Comparison of ENCODE assay signal across 13 mouse cellular contexts in the genomic region with DNA sequence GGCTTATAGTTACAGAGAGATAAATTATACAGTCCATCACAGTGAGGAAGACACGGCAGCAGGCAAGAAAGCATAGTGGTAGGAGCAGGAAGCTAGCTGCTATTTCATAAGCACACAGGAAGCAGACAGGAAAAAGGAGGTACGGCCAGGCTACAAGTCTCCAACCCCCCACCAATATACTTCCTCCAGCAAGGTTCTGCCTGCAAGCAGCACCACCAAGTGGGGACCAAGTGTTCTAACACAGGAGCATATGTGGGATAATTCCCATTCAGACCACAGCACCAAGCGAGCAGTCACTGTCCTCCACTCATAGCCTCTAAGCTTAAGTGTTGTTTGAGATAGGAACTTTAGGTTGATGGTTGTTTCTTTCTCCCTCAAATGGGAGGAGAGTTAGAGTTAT. TPM values are rescaled to one million over a fixed set of nuclear protein-coding genes. Genes with fewer than 3 reads are reported as not detected.
DNase-seq lines count a peak whose midpoint lies in the region; ATAC-seq and TF ChIP-seq lines count a peak whose summit lies in the region.
"Had no signal": no experiment of that assay in that cellular context is flagged by ENCODE, and none has a peak within 500 bp of the region (broad histone marks: within the 10 kb centered on the region; RNA-seq: fewer than 3 reads in every experiment).

No protein-coding gene starts in this region.

- no peaks in the 10 kb centered on the region for H3K4me1 ChIP-seq in intestine, postnatal 0 days (replicated peaks; ENCODE audit: control insufficient read depth, insufficient read depth, low read length)
- H3K4me1 ChIP-seq in intestine, embryonic 15.5 days (replicated peaks), result no peaks in the 10 kb centered on the region
- H3K4me1 ChIP-seq: embryonic facial prominence, embryonic 15.5 days; limb, embryonic 15.5 days; midbrain, embryonic 15.5 days had no signal

- no peak overlapping the region for H3K27ac ChIP-seq in intestine, postnatal 0 days (ENCODE audit: low read depth, low read length)
- H3K27ac ChIP-seq in intestine, embryonic 15.5 days, result no peak overlapping the region
- H3K27ac ChIP-seq: embryonic facial prominence, embryonic 15.5 days; limb, embryonic 15.5 days; midbrain, embryonic 15.5 days had no signal

- no peak overlapping the region for H3K4me2 ChIP-seq in intestine, postnatal 0 days (replicated peaks; ENCODE audit: low read depth)
- H3K4me2 ChIP-seq in intestine, embryonic 15.5 days (replicated peaks), result no peak overlapping the region
- H3K4me2 ChIP-seq: embryonic facial prominence, embryonic 15.5 days; limb, embryonic 15.5 days; midbrain, embryonic 15.5 days had no signal

- ATAC-seq in intestine, postnatal 0 days, result no peak
- no peak for ATAC-seq in intestine, embryonic 15.5 days
- ATAC-seq: midbrain, embryonic 15.5 days had no signal

- WGBS in intestine, postnatal 0 days, result 60% methylated on average over 3 of the region's 3 CpGs
- WGBS in intestine, embryonic 15.5 days, result 52% methylated on average over 3 of the region's 3 CpGs

- H3K27me3 ChIP-seq in intestine, postnatal 0 days (replicated peaks; ENCODE audit: control insufficient read depth, insufficient read depth, low read length), result no peaks in the 10 kb centered on the region
- no peaks in the 10 kb centered on the region for H3K27me3 ChIP-seq in intestine, embryonic 15.5 days (replicated peaks)
- H3K27me3 ChIP-seq: embryonic facial prominence, embryonic 15.5 days; midbrain, embryonic 15.5 days had no signal

- peak; percentile 10 for DNase-seq in retina, postnatal 1 day
- no peak for DNase-seq in retina, embryonic 14.5 days (ENCODE audit: low spot score)
- peak; percentile 30 for DNase-seq in R1 (ENCODE audit: low read depth, low spot score)
- DNase-seq in induced T-regulatory cell, adult 2 months (ENCODE audit: low read depth), result peak; percentile 23
- no peak for DNase-seq in spleen, postnatal 14 days (ENCODE audit: low spot score in 2 of 2)
- DNase-seq in layer of hippocampus, postnatal 25 days (ENCODE audit: extremely low spot score in 1 of 2, low spot score in 1 of 2), result no peak
- DNase-seq: heart, postnatal 10 days; kidney, postnatal 4 days had no signal

- no peaks in the 10 kb centered on the region for H3K9me3 ChIP-seq in intestine, postnatal 0 days (ENCODE audit: control insufficient read depth)
- H3K9me3 ChIP-seq in intestine, embryonic 15.5 days, result no peaks in the 10 kb centered on the region
- H3K9me3 ChIP-seq: embryonic facial prominence, embryonic 15.5 days; limb, embryonic 15.5 days; midbrain, embryonic 15.5 days had no signal

- TF ChIP-seq CTCF in intestine, postnatal 0 days (IDR thresholded peaks at IDR 0.05; ENCODE audit: low read depth), result peak; percentile 48

- H3K9ac ChIP-seq in intestine, postnatal 0 days (ENCODE audit: low read depth, low read length), result no peak overlapping the region
- H3K9ac ChIP-seq in intestine, embryonic 15.5 days, result no peak overlapping the region
- H3K9ac ChIP-seq: embryonic facial prominence, embryonic 15.5 days; limb, embryonic 15.5 days; midbrain, embryonic 15.5 days had no signal

- H3K36me3 ChIP-seq in intestine, postnatal 0 days (ENCODE audit: control insufficient read depth, insufficient read depth), result no peaks in the 10 kb centered on the region
- H3K36me3 ChIP-seq in intestine, embryonic 15.5 days, result no peaks in the 10 kb centered on the region
- H3K36me3 ChIP-seq: embryonic facial prominence, embryonic 15.5 days; limb, embryonic 15.5 days; midbrain, embryonic 15.5 days had no signal

- H3K4me3 ChIP-seq in intestine, postnatal 0 days (ENCODE audit: low read depth, low read length), result no peak overlapping the region
- H3K4me3 ChIP-seq in intestine, embryonic 15.5 days (replicated peaks), result no peak overlapping the region
- H3K4me3 ChIP-seq: embryonic facial prominence, embryonic 15.5 days; limb, embryonic 15.5 days; midbrain, embryonic 15.5 days had no signal

RNA-seq across cellular contexts. Expression of a gene that starts 6.3 kb away (rescaled TPM):
- polyA plus RNA-seq in intestine, postnatal 0 days (2015; fragmentation: Nextera tagmentation; extraction: Ambion mirVana), result 121 TPM in 2 replicates
- 378 and 406 TPM in 2 replicates for polyA plus RNA-seq in intestine, embryonic 15.5 days (2015; fragmentation: Nextera tagmentation; extraction: Ambion mirVana)
- 100 to 1,000 TPM; 485 to 545 TPM for total RNA-seq in layer of hippocampus, postnatal 25 days (2021)

Comparison
In these comparisons a context has a peak if more than half of its experiments do, and no peak if none do; other contexts are left out.
1. DNase-seq: peak in retina, postnatal 1 day (single experiment), R1 (single experiment) and induced T-regulatory cell, adult 2 months (single experiment); none in retina, embryonic 14.5 days (single experiment), spleen, postnatal 14 days (0 of 2) and layer of hippocampus, postnatal 25 days (0 of 2).